Mouse (Mus musculus): Measurements from ENCODE around the gene Ppfibp1.

- TF ChIP-seq CTCF (IDR thresholded peaks at IDR 0.05) (no peak), POLR2A (IDR thresholded peaks at IDR 0.05; ENCODE audit: insufficient read depth, low read depth, low read length) (no peak)
Observed at GRCm38 (mm10) chr6:146999755-147000154, 111.5 kb downstream of the Ppfibp1 start.

Data from heart, adult 2 months (tissue).